Comparison of ENCODE assay signal across 9 mouse cellular contexts in the genomic region with DNA sequence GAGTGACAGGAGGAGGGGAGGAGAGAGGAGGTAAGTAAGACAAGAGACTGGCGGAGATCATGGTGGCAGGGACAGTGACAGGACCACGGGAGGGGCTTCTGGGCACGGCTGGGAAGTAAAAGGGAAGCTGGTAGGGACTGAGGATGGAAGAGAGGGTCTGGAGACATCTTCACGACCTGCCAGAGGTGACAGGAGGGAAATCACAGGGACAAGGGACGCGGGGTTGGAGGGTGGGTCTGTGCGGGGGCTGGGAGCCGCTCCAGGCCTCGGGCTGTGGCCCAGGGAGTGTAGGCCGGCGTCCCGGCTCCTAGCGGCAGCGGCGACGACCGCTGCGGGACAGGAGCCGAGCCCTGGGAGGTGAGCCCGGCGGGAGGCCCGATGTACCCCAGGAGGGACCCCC. TPM values are rescaled to one million over a fixed set of nuclear protein-coding genes. Genes with fewer than 3 reads are reported as not detected.
A peak's percentile ranks its signal among the peaks of the same experiment; 100 is the strongest.
DNase-seq lines count a peak whose midpoint lies in the region; ATAC-seq and TF ChIP-seq lines count a peak whose summit lies in the region.
"Had no signal": no experiment of that assay in that cellular context is flagged by ENCODE, and none has a peak within 500 bp of the region (broad histone marks: within the 10 kb centered on the region; RNA-seq: fewer than 3 reads in every experiment).

No protein-coding gene starts in this region.

- no peak for TF ChIP-seq EP300 in liver, embryonic 14.5 days (IDR thresholded peaks at IDR 0.05; ENCODE audit: low read depth)

- peaks cover 60% of the 10 kb centered on the region for H3K27me3 ChIP-seq in liver, embryonic 14.5 days (ENCODE audit: control insufficient read depth, insufficient read depth, low read length)

- DNase-seq in cerebellum, postnatal 14 days: peak; percentile 51 to 52
- no peak for DNase-seq in cerebellum, adult 18-20 months
- peak; percentile 38 for DNase-seq in right cerebral cortex, postnatal 25 days
- DNase-seq in right cerebral cortex, postnatal 14 days: no peak
- DNase-seq in liver, embryonic 14.5 days (ENCODE audit: low read depth in 3 of 3, low spot score in 3 of 3): no peak
- no peak for DNase-seq in thymus, postnatal 0 days (ENCODE audit: low spot score)
- no peak for DNase-seq in spleen, postnatal 10 days (ENCODE audit: low spot score in 2 of 2)
- no peak for DNase-seq in adrenal gland, postnatal 25 days

- H3K9me3 ChIP-seq in liver, embryonic 14.5 days (ENCODE audit: control insufficient read depth, low read length): no peaks in the 10 kb centered on the region

- no peaks in the 10 kb centered on the region for H3K36me3 ChIP-seq in liver, embryonic 14.5 days (replicated peaks; ENCODE audit: control insufficient read depth, insufficient read depth, low read depth)

- TF ChIP-seq CTCF in liver, embryonic 14.5 days (IDR thresholded peaks at IDR 0.05; ENCODE audit: low read depth): no peak

- H3K4me1 ChIP-seq in liver, embryonic 14.5 days (replicated peaks; ENCODE audit: control insufficient read depth in 2 of 2, insufficient read depth in 2 of 2, low read length in 1 of 2): no peaks in the 10 kb centered on the region; a peak in 1 of 4 replicates

- 3% methylated on average over 15 of the region's 22 CpGs for WGBS in liver, embryonic 14.5 days (ENCODE audit: insufficient replicate concordance)

- no peak overlapping the region for H3K27ac ChIP-seq in liver, embryonic 14.5 days

- H3K4me3 ChIP-seq in liver, embryonic 14.5 days (ENCODE audit: insufficient read depth in 1 of 2, low read depth in 2 of 2, low read length in 2 of 2): no peak overlapping the region

- ATAC-seq in liver, embryonic 14.5 days (ENCODE audit: insufficient read depth): no peak

- H3K9ac ChIP-seq in liver, embryonic 14.5 days (replicated peaks): no peak overlapping the region

- 0 out of 2 replicates have a peak overlapping the region, but pooled peaks have one; percentile 29 for H3K4me2 ChIP-seq in liver, embryonic 14.5 days (ENCODE audit: low read depth)

RNA-seq across cellular contexts. Expression of gene Ttbk1, which starts 0.5 kb away (rescaled TPM):
- polyA plus RNA-seq in liver, embryonic 14.5 days (2012; rRNA removed): 0.02 and 0.04 TPM in 2 replicates
- polyA plus RNA-seq in liver, embryonic 14.5 days (2014; fragmentation: Nextera tagmentation; extraction: Ambion mirVana): not detected in 2 replicates
- 0.08 TPM in 1 of 2 replicates, not detected in the other for polyA plus RNA-seq in thymus, postnatal 0 days (2015; fragmentation: Nextera tagmentation; extraction: Ambion mirVana)
- total RNA-seq in adrenal gland, postnatal 25 days (2021): 0.52 and 0.55 TPM in 2 replicates

RNA-seq across cellular contexts. Expression of gene Dnph1, which starts 9.5 kb away (rescaled TPM):
- polyA plus RNA-seq in liver, embryonic 14.5 days (2012; rRNA removed): 12.0 and 14.0 TPM in 2 replicates
- polyA plus RNA-seq in liver, embryonic 14.5 days (2014; fragmentation: Nextera tagmentation; extraction: Ambion mirVana): 20.0 and 24.2 TPM in 2 replicates
- polyA plus RNA-seq in thymus, postnatal 0 days (2015; fragmentation: Nextera tagmentation; extraction: Ambion mirVana): 28.3 and 33.7 TPM in 2 replicates
- total RNA-seq in adrenal gland, postnatal 25 days (2021): 5.3 and 8.4 TPM in 2 replicates

RNA-seq across cellular contexts. Expression of gene Slc22a7, which starts 48.7 kb away (rescaled TPM):
- 0.03 and 0.04 TPM in 2 replicates for polyA plus RNA-seq in liver, embryonic 14.5 days (2012; rRNA removed)
- polyA plus RNA-seq in liver, embryonic 14.5 days (2014; fragmentation: Nextera tagmentation; extraction: Ambion mirVana): 0.09 TPM in 1 of 2 replicates, not detected in the other
- polyA plus RNA-seq in thymus, postnatal 0 days (2015; fragmentation: Nextera tagmentation; extraction: Ambion mirVana): 6.4 and 9.4 TPM in 2 replicates
- total RNA-seq in adrenal gland, postnatal 25 days (2021): not detected in 2 replicates

RNA-seq across cellular contexts. Expression of gene Crip3, which starts 58.3 kb away (rescaled TPM):
- polyA plus RNA-seq in liver, embryonic 14.5 days (2012; rRNA removed): 0.05 TPM in 1 of 2 replicates, not detected in the other
- polyA plus RNA-seq in liver, embryonic 14.5 days (2014; fragmentation: Nextera tagmentation; extraction: Ambion mirVana): not detected in 2 replicates
- polyA plus RNA-seq in thymus, postnatal 0 days (2015; fragmentation: Nextera tagmentation; extraction: Ambion mirVana): 294 and 308 TPM in 2 replicates
- total RNA-seq in adrenal gland, postnatal 25 days (2021): 0.61 and 1.4 TPM in 2 replicates
- total RNA-seq: liver, adult 2 months had no signal

RNA-seq across cellular contexts. Expression of gene Cul9, which starts 59.2 kb away (rescaled TPM):
- polyA plus RNA-seq in liver, embryonic 14.5 days (2012; rRNA removed): 0.59 and 0.92 TPM in 2 replicates
- polyA plus RNA-seq in liver, embryonic 14.5 days (2014; fragmentation: Nextera tagmentation; extraction: Ambion mirVana): 0.34 and 0.46 TPM in 2 replicates
- polyA plus RNA-seq in thymus, postnatal 0 days (2015; fragmentation: Nextera tagmentation; extraction: Ambion mirVana): 2.5 and 2.8 TPM in 2 replicates
- total RNA-seq in adrenal gland, postnatal 25 days (2021): 21.1 and 32.5 TPM in 2 replicates

Comparison
In these comparisons a context has a peak if more than half of its experiments do, and no peak if none do; other contexts are left out.
1. DNase-seq: peak in cerebellum, postnatal 14 days (2 of 2) and right cerebral cortex, postnatal 25 days (single experiment); none in cerebellum, adult 18-20 months (0 of 2), right cerebral cortex, postnatal 14 days (single experiment), liver, embryonic 14.5 days (0 of 3), thymus, postnatal 0 days (single experiment), spleen, postnatal 10 days (0 of 2) and adrenal gland, postnatal 25 days (single experiment).